Mouse (Mus musculus) testis, adult 2 months (tissue): Measurements from ENCODE around the gene Cables2. TPM values are rescaled to one million over a fixed set of nuclear protein-coding genes. Genes with fewer than 3 reads are reported as not detected.

Source experiments
- H3K27ac ChIP-seq: fragments of 200-500 bp; 2 replicates; pipeline ENCODE4 v1.5.1; 2012; ENCODE audit warnings: low read depth, low read length; ENCODE audit not compliant: control insufficient read depth, insufficient read depth
- H3K27me3 ChIP-seq: fragments of 200-500 bp; 2 replicates; pipeline ENCODE4 v1.6.1; 2012; ENCODE audit warnings: mild to moderate bottlenecking, low read length, moderate library complexity; ENCODE audit not compliant: control insufficient read depth, insufficient read depth
- H3K36me3 ChIP-seq: fragments of 200-500 bp; 2 replicates; pipeline ENCODE4 v1.6.1; 2012; ENCODE audit warnings: mild to moderate bottlenecking, low read length; ENCODE audit not compliant: control insufficient read depth, insufficient read depth
- H3K4me1 ChIP-seq: fragments of 200-500 bp; 2 replicates; pipeline ENCODE4 v1.6.1; 2012; ENCODE audit warnings: low read length; ENCODE audit not compliant: control insufficient read depth, insufficient read depth
- H3K4me3 ChIP-seq: fragments of 200-500 bp; 2 replicates; pipeline ENCODE4 v1.5.1; 2012; ENCODE audit warnings: low read depth, mild to moderate bottlenecking, low read length, moderate library complexity, mixed read lengths; ENCODE audit not compliant: control insufficient read depth
- CTCF ChIP-seq: fragments of 200-500 bp; IDR thresholded peaks from 2 replicates; pipeline ENCODE4 v1.5.1; 2012; ENCODE audit warnings: low read depth, mild to moderate bottlenecking, inconsistent platforms, low read length, moderate library complexity; ENCODE audit not compliant: control insufficient read depth, insufficient read depth, insufficient replicate concordance
- POLR2A ChIP-seq: fragments of 200-500 bp; IDR thresholded peaks from 2 replicates; pipeline ENCODE4 v1.6.1; 2012; ENCODE audit warnings: low read depth, mild to moderate bottlenecking, inconsistent platforms, low read length, moderate library complexity; ENCODE audit not compliant: control insufficient read depth
- polyA plus RNA-seq: library from polyadenylated mRNA; depleted of rRNA; stranded (reverse); fragments of >200 nt; gene quantifications from 2 replicates; pipeline ENCODE4 v1.2.3, GENCODE M21; 2012

Gene Cables2
- polyA plus RNA-seq, 1 experiment = 23.9 TPM

DNA sequence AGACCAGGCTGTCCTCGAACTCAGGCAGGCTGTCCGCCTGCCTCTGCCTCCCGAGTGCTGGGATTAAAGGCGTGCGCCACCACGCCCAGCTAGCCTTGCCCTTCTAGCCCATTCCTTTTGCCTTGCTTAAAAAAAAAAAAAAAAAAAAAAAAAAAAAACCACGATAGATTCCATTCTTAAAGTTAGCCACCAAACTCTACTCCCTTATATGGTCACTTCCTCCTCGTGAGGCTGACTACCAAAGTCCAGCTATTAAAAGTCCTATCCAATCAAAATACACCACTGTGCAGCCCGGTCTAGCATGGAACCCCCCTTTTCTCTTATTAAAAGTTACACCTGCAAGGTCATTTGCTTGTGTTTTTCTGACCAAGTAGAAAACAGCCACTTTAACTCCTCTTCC, 17.6 kb downstream of the Cables2 start:
- H3K4me1 ChIP-seq = peaks cover 12% of the 10 kb centered on the region
- H3K27ac ChIP-seq = no peak overlapping the region
- no peak overlapping the region for H3K4me3 ChIP-seq
- TF ChIP-seq CTCF = no peak
- TF ChIP-seq POLR2A = no peak
- no peaks in the 10 kb centered on the region for H3K27me3 ChIP-seq
- H3K36me3 ChIP-seq = no peaks in the 10 kb centered on the region; the same call in 1 of the 2 replicates

DNA sequence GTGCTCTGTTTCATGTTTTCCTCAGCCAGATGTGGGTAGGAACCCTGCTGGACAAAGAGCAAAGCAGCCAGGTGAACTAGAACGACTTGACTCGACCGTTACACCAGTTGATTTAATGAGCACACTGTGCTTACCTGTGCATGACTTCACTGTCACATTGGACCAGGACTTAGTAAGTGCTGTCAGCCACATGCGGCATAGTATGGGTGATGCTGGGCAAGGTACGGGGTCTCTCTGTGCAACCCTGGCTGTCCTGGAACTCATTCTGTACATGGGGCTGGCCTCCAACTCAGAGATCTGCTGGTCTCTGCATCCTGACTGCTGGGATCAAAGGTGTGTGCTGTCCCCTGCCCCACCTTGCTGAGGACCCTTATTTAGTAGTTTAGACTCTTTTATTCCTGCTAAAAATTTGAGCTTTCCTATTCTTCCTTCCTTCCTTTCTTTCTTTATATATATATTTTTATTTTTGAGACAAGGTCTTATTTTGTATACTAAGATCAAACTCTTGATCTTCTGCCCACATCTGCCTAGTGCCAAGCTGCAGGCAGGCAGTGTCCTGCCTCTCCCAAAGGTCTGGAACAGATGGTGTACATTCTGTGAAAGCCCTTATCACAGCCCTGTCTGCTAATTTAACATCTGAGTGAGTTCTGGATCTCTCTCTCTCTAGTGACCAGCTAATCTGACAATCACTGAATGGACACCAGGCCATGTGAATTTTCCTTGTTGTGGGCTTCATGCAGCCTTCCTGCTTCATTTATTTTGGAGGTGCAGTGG, 18.7 kb downstream of the Cables2 start:
- no peaks in the 10 kb centered on the region for H3K36me3 ChIP-seq
- TF ChIP-seq CTCF (no peak), POLR2A (no peak)
- no peak overlapping the region for H3K4me3 ChIP-seq
- peaks cover 12% of the 10 kb centered on the region for H3K4me1 ChIP-seq
- no peaks in the 10 kb centered on the region for H3K27me3 ChIP-seq
- no peak overlapping the region for H3K27ac ChIP-seq

DNA sequence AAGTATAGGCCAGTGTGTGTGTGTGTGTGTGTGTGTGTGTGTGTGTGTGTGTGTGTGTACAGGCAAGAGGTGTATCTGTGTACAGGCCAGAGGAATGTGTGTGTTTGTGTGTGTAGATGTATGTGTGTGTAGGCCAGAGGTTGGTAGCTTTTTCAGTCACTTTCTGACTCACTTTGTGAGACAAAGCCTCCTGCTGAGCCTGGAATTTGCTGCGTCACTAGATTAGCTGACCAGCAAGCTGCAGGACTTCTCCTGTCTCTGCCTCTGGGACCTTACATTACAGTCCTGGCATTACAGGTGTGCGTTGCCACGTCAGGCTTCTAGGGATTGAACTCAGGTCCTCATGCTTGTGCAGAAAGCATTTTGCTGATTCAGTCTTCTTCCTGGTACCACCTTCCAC, 21.5 kb downstream of the Cables2 start:
- Histone ChIP-seq H3K4me1 (peaks cover 15% of the 10 kb centered on the region), H3K27me3 (no peaks in the 10 kb centered on the region), H3K4me3 (no peak overlapping the region), H3K36me3 (no peaks in the 10 kb centered on the region), H3K27ac (no peak overlapping the region)
- TF ChIP-seq CTCF (no peak), POLR2A (no peak)

DNA sequence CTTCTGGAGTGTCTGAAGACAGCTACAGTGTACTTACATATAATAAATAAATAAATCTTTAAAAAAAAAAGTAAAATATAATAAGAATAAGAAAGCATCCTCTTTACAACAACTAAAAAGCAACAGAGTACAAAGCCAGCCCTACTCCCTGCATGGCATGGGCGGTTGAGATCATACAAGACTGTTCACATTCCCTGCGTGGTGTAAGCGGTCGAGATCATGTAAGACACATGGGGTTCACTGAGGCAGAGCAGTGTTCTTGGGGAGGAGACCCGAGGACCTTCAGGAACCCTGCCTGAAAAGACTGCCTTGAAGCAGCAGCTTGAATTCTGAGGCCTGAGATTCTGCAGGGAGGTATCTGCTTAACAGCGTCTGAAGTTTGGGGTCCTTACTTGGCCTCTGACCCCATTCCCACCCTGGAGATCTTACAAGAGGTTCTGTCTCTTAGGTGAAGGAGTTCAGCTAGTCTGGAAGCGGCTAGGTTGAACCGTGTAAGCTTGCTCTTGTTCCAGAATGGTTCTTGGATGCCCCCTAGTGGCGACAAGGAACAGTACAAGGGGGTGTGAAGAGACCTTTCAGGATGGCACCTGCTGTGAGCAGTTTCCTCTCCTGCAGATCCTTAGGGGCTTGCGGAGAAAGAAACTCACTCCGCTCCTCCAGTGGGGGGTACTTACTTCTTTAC, 22.2 kb downstream of the Cables2 start:
- no peak overlapping the region for H3K27ac ChIP-seq
- no peak for TF ChIP-seq POLR2A
- TF ChIP-seq CTCF = peak; percentile 80

DNA sequence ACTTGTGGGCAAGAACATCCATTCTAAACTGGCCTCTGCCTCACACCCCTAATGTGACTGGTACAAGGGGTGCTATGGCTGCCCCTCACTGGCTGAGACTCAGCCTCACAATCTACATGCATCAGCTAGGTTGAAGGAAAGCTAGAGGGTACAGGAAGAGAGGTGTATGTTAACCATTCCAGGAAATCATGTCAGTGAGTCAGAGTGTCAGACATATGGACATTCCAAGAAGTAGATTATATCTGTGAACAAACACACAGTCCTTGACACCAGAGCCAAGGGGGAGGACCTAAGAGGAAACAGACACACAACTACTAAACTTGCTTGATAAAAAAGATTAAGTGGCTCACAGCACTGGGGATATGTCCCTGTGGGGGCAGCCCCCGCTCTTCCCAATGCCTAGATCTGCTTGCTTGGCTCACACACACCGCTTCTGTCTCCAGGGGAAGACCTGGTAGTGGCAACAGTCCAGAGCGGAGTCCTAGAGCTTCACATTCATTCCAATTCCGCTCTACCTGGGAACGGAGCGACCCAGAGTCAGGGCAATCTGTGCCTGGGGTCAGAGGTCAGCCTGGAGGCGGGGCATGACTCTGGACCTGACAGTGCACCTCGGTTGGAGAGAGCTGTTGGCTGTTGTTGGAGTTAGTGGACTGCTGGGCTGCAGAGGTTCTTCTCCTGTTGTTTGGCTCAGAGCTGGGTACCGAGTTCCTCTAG, 24.2 kb downstream of the Cables2 start:
- peaks cover 6% of the 10 kb centered on the region; the same call in 1 of the 2 replicates for H3K4me1 ChIP-seq
- TF ChIP-seq CTCF (no peak), POLR2A (no peak)
- H3K36me3 ChIP-seq = no peaks in the 10 kb centered on the region
- H3K27ac ChIP-seq = no peak overlapping the region
- no peaks in the 10 kb centered on the region for H3K27me3 ChIP-seq
- H3K4me3 ChIP-seq = no peak overlapping the region

More for the DNA sequence above, 22.2 kb downstream of the Cables2 start:
- Histone ChIP-seq H3K4me1 (peaks cover 11% of the 10 kb centered on the region), H3K36me3 (no peaks in the 10 kb centered on the region), H3K4me3 (no peak overlapping the region), H3K27me3 (no peaks in the 10 kb centered on the region)

DNA sequence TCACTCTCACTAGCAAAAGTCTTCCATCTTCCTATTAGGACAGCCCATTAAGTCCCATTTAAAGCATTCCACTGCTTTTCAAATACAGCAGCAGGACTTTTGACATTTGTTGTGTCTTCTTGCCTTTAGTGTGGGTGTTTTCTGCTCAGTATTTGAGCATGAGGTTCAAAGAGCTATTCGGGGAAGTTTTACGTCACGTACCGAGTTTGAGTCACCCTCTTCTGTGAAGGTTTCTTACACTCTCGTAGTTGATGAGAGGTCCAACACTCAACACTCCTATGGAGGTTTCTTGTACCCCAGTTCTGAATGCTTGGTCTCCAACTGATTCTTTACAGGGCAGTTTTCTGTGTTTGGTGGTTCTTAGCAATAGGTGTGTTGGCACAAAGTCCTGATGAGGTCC, 25.4 kb downstream of the Cables2 start:
- H3K27ac ChIP-seq = no peak overlapping the region
- H3K36me3 ChIP-seq = no peaks in the 10 kb centered on the region
- no peak for TF ChIP-seq CTCF
- no peak for TF ChIP-seq POLR2A

DNA sequence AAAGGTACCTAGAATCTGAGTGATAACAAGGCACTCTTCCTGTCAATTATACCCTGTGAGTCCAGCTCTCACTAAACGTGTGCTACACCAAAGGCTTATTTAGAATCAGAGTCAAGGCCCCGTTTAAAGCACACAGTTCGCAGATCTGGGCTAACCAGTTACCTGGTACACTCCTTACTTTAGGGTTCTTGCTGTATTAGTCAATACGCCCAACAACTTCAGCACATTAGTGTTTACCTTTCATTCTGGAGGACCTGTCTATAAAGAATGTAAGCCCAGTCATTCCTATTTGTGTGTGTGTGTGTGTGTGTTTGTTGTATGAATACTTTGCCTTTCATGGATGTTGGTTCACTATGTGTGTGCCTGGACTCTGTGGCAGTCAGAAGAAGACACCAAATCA, 30.2 kb downstream of the Cables2 start:
- Histone ChIP-seq H3K27ac (no peak overlapping the region), H3K27me3 (no peaks in the 10 kb centered on the region), H3K36me3 (no peaks in the 10 kb centered on the region), H3K4me3 (no peak overlapping the region), H3K4me1 (no peaks in the 10 kb centered on the region)
- no peak for TF ChIP-seq POLR2A
- TF ChIP-seq CTCF = no peak

More for the DNA sequence above, 25.4 kb downstream of the Cables2 start:
- Histone ChIP-seq H3K27me3 (no peaks in the 10 kb centered on the region), H3K4me3 (no peak overlapping the region), H3K4me1 (peaks cover 6% of the 10 kb centered on the region; the same call in 1 of the 2 replicates)
